Mouse (Mus musculus) embryonic fibroblast, embryonic 13.5 days (primary cell): ENCODE data around the gene Casp8. TPM values are rescaled to one million over a fixed set of nuclear protein-coding genes. Genes with fewer than 3 reads are reported as not detected.
"Not testable (repeated sequence)": the region's sequence is repeated elsewhere in the genome, so short reads cannot be mapped to it uniquely, and the experiment has no call there.

Source experiments
- H3K27ac ChIP-seq: 2 replicates; pipeline ENCODE4 v1.5.1; 2012; ENCODE audit warnings: low read length, control low read depth, inconsistent platforms; ENCODE audit not compliant: insufficient read depth
- H3K4me1 ChIP-seq: 2 replicates; pipeline ENCODE4 v1.6.1; 2011; ENCODE audit warnings: low read length; ENCODE audit not compliant: control insufficient read depth, insufficient read depth
- H3K4me3 ChIP-seq: 2 replicates; pipeline ENCODE4 v1.5.1; 2011; ENCODE audit warnings: mild to moderate bottlenecking, control low read depth, low read length; ENCODE audit not compliant: insufficient read depth
- CTCF ChIP-seq: IDR thresholded peaks from 2 replicates; pipeline ENCODE4 v1.5.1; 2011; ENCODE audit warnings: mild to moderate bottlenecking, control low read depth, low read length, moderate library complexity, borderline replicate concordance; ENCODE audit not compliant: insufficient read depth
- POLR2A ChIP-seq: IDR thresholded peaks from 2 replicates; pipeline ENCODE4 v1.6.1; 2011; ENCODE audit warnings: low read depth, mild to moderate bottlenecking, control low read depth, low read length, moderate library complexity
- polyA plus RNA-seq: library from polyadenylated mRNA; stranded (reverse); fragments of >200 nt; gene quantifications from 2 replicates; pipeline ENCODE4 v1.2.4, GENCODE M21; 2011; ENCODE audit warnings: low read depth; ENCODE audit not compliant: missing spikeins, insufficient read length

The Casp8 gene
- 37.2 and 39.1 TPM in 2 replicates for polyA plus RNA-seq

DNA sequence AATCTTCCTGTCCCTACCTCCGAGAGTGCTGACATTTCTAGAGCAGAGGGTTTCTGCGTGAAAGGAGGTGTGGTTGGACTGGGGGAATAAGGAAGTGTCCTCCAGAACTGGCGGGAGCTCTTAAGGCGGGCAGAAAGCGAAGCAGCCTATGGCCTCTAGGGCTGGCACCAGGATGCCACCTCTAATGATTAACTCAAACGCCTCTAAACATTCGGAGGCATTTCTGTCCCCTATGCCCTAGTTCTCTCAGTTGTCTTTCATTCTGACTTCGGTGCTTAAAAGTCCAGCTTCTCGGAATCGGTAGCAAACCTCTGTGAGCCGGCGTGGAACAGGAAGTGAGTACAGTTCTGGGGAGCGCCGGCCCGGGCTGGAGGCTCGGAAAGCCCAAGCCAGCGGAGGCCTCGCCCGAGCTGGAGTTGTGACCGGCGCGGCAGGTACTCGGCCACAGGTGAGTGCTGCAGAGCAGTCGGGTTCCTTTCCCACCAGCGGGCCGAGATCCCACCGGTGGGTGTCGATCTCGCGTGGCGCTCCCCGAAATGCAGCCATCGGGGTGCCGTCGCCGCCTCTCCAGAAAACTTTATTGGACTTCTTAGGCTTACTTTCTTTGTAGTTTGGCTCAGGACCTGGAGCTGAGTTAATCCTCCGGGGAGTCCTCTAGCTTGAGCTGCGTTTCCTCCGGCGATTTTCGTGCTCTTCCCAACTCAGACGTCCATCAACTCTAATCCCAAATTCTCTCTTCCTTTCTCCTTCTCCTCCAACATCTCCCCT is at the start of gene Casp8:
Gene Casp8, plus strand, starts transcription at position 84 of the 768 bp plus-strand sequence.
- H3K4me3 ChIP-seq = peak within 1 kb of the TSS; percentile 75
- TF ChIP-seq POLR2A (peak; percentile 49), CTCF (no peak)
- peaks cover 5% of the 10 kb centered on the region; the same call in 1 of the 2 replicates for H3K4me1 ChIP-seq
- H3K27ac ChIP-seq = peak within 1 kb of the TSS; percentile 56

DNA sequence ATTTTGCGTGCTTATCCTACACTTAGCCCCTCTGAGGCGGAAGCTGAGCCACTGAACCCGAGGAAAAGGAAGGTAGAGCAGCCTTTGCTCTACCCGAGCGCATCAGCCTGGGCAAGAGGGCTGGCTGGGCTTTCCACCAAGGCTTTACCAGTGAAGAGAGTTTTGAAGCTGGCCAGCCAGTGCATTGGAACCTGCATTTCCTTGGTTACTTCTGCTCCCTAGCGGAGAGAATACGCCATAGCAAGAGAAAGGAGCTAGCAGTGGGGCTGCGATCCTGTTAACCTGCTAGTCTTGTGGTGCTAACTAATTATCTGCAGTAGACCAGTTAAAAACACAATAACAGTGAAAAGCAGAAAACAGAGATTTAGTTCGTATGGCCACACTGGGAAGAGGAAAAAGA is 48.3 kb upstream of the Casp8 start:
- Histone ChIP-seq H3K4me3 (no peak overlapping the region), H3K27ac (no peak overlapping the region), H3K4me1 (peaks cover 5% of the 10 kb centered on the region)
- no peak for TF ChIP-seq CTCF
- no peak for TF ChIP-seq POLR2A

DNA sequence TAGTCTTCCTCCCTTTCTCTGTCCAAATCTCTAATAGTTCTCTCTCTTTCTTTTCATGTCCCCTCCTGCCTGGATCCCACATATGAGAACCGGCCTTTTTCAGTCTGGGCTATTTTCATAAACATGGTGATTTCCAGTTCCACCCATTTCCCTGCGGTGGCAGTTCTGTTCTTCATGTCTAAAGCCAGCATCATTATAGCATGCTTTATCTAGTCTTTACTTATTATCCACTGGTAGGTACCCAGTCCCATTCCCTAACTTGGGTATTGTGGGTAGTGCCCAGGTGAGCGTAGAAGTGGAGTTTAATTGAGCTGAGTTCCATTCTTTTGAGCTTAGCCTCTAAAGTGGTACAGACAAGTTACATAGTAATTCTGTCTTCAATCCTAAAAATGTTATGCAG is 35.7 kb upstream of the Casp8 start:
- no peak for TF ChIP-seq POLR2A
- no peak for TF ChIP-seq CTCF
- Histone ChIP-seq H3K27ac (no peak overlapping the region), H3K4me3 (no peak overlapping the region), H3K4me1 (peaks cover 5% of the 10 kb centered on the region)

DNA sequence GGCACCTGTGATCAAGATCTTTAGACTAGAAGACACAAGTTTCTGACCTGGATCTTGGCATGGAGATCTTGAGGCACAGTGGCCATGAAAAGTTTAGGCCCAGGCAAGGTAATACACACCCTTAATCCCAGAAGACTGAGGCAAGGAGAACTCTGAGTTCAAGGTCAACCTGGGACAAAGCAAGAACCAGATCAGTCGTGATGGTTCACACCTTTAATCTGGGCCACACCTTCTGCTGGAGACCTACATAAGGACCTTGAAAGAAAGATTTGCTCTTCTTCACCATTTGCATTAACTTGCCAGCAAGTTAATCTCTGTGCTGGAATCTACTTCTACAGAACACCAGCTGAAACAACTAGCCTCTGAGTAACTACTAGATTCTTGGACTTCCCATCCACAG is 34.6 kb upstream of the Casp8 start:
- no peak overlapping the region for H3K4me3 ChIP-seq
- peaks cover 5% of the 10 kb centered on the region for H3K4me1 ChIP-seq
- TF ChIP-seq POLR2A (no peak), CTCF (no peak)
- peak overlapping the region; percentile 69 for H3K27ac ChIP-seq

DNA sequence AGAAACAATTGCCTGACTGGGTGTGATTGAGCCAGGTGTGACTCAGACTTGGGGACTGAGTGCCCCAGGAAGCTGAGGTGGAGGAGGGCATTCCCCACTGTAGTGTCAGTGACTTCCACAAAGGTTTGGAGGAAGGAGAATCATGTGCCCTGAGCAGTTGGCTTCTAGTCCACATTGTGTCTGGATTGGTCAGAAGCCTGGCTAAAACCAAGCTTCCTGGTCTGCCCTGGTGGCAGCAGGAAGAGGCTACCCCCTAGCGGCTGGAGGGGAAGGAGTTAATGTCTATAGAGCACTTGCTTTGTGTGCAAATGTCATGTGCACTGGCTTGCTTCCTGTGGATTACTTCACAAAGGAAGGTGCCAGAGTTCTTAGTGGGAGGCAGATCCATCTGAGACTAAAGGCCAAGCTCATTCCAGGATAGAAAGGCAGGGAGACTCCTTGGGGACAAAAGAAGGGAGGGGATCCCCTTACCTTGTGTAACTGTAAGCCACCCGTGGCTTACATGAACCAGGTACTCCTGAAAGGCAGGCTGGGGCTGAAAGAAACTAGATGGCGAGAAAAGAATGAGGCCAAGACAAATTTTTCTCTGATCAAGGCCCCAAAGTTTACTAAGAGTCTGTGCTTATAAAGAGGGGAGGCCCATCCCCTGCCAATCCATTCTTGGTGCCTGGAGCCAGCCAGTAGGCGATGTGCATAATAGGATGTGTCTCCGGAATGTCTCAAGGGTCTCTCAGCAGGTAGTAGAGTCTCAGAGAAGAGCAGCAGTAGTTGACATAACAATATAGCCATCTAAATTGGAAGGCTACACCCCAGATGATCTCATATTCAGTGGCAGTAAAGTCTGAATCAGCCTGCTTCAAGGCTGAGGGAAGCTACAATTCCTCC is 33.5 kb upstream of the Casp8 start:
- peak overlapping the region; percentile 83 for H3K27ac ChIP-seq
- H3K4me1 ChIP-seq, H3K4me3 ChIP-seq: not testable (repeated sequence)

DNA sequence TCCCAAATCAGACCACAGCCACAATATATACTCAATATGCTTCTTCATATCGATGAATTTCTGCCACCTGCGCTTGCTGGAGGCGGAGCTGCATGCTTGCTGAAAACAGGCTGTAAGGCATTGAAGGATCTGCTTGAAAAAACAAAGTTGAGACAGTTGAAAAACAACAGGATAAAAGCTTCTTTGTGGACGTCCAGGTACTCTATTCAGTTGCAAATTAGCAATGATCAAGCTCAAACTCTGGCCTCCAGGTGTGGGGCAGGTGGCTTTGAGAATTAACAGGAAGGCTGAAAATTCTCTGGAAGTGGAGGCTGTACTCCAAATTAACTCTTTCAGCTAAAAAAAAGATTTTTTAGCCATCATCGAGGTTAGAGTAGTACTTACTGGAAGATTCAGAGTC is 32.6 kb upstream of the Casp8 start:
- TF ChIP-seq CTCF = no peak
- TF ChIP-seq POLR2A = no peak
- Histone ChIP-seq H3K4me1 (peaks cover 5% of the 10 kb centered on the region), H3K27ac (no peak overlapping the region; the same call in 1 of the 2 replicates), H3K4me3 (no peak overlapping the region)

DNA sequence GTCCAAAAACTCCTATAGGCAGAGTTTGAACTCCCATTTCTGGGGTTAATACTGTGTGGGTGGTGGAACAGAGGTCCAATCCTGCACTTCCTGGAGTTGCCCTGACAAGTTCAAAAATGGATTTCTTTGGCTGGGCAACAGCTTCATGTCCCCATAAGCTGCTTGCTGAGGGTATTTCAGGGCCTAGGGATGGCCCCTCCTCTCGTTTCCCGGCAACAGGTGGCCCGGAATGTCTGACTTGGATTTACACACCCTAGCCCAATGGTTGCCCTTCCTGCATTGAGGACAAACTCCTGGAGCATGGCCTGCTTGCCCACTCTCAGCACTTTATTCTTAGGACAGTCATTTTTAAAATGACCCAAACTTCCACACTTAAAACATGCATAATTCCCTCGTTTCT is 28.7 kb upstream of the Casp8 start:
- H3K27ac ChIP-seq, H3K4me3 ChIP-seq, H3K4me1 ChIP-seq: not testable (repeated sequence)

DNA sequence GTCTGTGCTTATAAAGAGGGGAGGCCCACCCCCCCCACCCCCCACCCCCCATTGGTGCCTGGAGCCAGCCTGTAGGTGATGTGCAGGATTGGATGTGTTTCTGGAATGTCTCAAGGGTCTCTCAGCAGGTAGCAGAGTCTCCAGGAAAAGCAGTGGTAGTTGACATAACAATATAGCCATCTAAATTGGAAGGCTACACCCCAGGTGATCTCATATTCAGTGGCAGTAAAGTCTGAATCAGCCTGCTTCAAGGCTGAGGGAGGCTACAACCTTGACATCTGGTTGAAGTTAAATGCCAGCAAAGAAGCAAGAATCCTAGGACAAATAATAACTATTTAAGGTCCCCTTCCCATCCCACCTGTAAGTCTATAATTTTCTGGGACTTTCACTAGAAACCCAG is 26.0 kb upstream of the Casp8 start:
- no peak for TF ChIP-seq POLR2A
- no peak for TF ChIP-seq CTCF
- Histone ChIP-seq H3K4me3 (no peak overlapping the region), H3K27ac (no peak overlapping the region), H3K4me1 (no peaks in the 10 kb centered on the region)

DNA sequence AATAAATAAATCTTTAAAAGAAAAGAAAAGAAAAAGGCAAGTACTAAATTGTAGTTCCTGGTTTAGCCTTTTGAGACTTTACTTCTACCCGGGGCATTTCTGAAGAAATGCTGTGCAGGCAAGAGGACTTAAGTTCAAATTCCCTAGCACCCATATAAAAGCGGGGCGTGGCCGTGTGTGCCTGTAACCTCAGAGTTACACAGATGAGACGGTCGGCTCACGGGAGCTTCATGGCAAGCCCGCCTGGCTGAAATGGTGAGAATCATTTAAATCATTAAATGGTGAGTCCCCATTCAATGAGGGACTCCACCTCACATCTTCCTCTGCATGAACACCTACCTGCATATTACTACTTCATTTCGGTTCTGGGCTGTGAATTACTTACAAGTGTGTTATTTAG is 25.5 kb upstream of the Casp8 start:
- TF ChIP-seq CTCF (no peak), POLR2A (no peak)
- no peak overlapping the region for H3K27ac ChIP-seq
- no peak overlapping the region for H3K4me3 ChIP-seq
- H3K4me1 ChIP-seq = no peaks in the 10 kb centered on the region

DNA sequence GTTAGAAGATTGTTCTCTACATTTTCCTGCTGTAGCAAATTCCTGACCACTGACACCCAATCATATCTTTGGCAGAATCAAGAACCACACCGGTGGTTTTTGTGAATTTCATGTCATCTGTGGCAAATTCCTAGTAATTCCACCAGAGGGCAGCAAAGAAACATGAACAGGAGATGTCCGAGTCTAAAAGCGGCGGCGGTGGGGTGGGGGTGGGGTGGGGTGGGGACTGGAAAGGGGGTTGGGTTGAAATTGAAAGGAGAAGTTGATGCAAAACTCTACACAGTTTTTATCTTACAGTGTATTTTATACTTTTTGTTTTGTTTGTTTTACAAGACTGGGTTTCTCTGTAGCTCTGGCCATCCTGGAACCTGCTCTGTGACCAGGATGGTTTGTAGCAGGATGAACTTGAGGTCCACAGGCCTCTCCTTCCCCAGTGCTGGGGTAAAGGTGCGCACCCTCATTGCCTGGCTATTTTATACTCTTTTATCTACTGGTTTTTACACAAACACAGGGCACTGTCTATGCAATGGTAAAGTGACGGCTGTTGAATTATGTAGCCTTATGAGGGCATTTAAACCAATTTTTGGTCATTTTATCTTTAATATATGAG is 25.0 kb upstream of the Casp8 start:
- Histone ChIP-seq H3K4me1 (no peaks in the 10 kb centered on the region), H3K4me3 (no peak overlapping the region), H3K27ac (no peak overlapping the region)
- TF ChIP-seq POLR2A = no peak
- TF ChIP-seq CTCF = no peak
